Mouse (Mus musculus) heart, postnatal 0 days (tissue): ENCODE data around the gene Baiap2.

Experiments
- CTCF ChIP-seq: IDR thresholded peaks from 2 replicates; pipeline ENCODE4 v1.5.1; 2016; ENCODE audit warnings: antibody characterized with exemption, control low read depth, low read depth
- EP300 ChIP-seq: IDR thresholded peaks from 2 replicates; pipeline ENCODE4 v1.6.1; 2016; ENCODE audit warnings: antibody characterized with exemption, low read depth

GRCm38 (mm10) chr11:120034306-120034705, 91.7 kb downstream of the Baiap2 start:
- TF ChIP-seq CTCF: no peak
- TF ChIP-seq EP300: no peak
